Mouse (Mus musculus) hindbrain, embryonic 14.5 days (tissue): Measurements from ENCODE around the gene Gkn1. TPM values are rescaled to one million over a fixed set of nuclear protein-coding genes. Genes with fewer than 3 reads are reported as not detected.

Experiments
- ATAC-seq: fragments of 200-750 bp; cut with Nextera tagmentation; 2 replicates; pipeline ENCODE4 v1.8.0; 2017; ENCODE audit warnings: moderate number of reproducible peaks, mild to moderate bottlenecking, moderate TSS enrichment, moderate library complexity; ENCODE audit not compliant: low FRiP score
- DNase-seq: peaks from one replicate; pipeline ENCODE4 v3.0.0-alpha.2; 2015; ENCODE audit warnings: low spot score
- H3K27ac ChIP-seq: fragments of 300-500 bp; sonication (generic); 2 replicates; pipeline ENCODE4 v1.5.1; 2014; ENCODE audit warnings: mild to moderate bottlenecking, moderate library complexity
- H3K27me3 ChIP-seq: fragments of 300-500 bp; sonication (generic); 2 replicates; pipeline ENCODE4 v1.6.1; 2014; ENCODE audit warnings: mild to moderate bottlenecking, low read length, mixed read lengths; ENCODE audit not compliant: control insufficient read depth, insufficient read depth
- H3K36me3 ChIP-seq: fragments of 300-500 bp; sonication (generic); replicated peaks from 2 replicates; pipeline ENCODE4 v1.6.1; 2014; ENCODE audit not compliant: control insufficient read depth, insufficient read depth
- H3K4me1 ChIP-seq: fragments of 300-500 bp; sonication (generic); replicated peaks from 2 replicates; pipeline ENCODE4 v1.6.1; 2014; ENCODE audit warnings: antibody characterized with exemption, low read length, mixed read lengths; ENCODE audit not compliant: control insufficient read depth, insufficient read depth
- H3K4me2 ChIP-seq: fragments of 300-500 bp; sonication (generic); replicated peaks from 2 replicates; pipeline ENCODE4 v1.6.1; 2014; ENCODE audit warnings: mild to moderate bottlenecking, moderate library complexity
- H3K4me3 ChIP-seq: fragments of 300-500 bp; sonication (generic); replicated peaks from 2 replicates; pipeline ENCODE4 v1.5.1; 2014; ENCODE audit warnings: mild to moderate bottlenecking, low read length
- H3K9ac ChIP-seq: fragments of 300-500 bp; sonication (generic); 2 replicates; pipeline ENCODE4 v1.6.1; 2014
- H3K9me3 ChIP-seq: fragments of 300-500 bp; sonication (generic); 2 replicates; pipeline ENCODE4 v1.6.1; 2016; ENCODE audit warnings: low read length; ENCODE audit not compliant: control insufficient read depth
- WGBS: fragments of 180-500 bp; shearing (Covaris S2); extraction: QIAGEN DNeasy Blood & Tissue Kit; methylation state at CpG from one replicate; pipeline ENCODE4 v1.1.7; 2014; 5-methylcytosine and 5-hydroxymethylcytosine counted together
- polyA plus RNA-seq: library from polyadenylated mRNA; unstranded; fragments of >200 nt; fragmentation: Nextera tagmentation; extraction: Ambion mirVana; gene quantifications from 2 replicates; pipeline ENCODE4 v1.2.1, GENCODE M21; 2014

Gene Gkn1
- polyA plus RNA-seq, 1 experiment from 2014 or later = not detected

DNA sequence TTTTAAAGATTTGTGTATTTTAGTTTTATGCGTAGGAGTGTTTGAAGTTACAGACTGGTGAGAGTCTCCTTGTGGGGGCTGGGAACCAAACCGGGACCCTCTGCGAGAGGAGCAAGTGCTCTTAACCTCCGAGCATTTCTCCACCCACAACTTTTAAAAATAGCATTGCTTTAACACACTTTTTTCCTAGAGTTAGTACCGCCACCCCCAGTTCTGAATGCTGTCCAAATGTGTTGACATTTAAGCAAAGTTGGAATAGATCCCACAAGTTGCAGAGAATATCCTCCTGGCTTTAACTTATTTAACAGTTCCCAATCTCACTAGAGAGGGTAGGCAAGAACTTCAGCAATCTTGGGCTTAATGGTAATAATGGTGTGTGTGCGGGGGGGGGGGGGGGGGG lies 34.0 kb upstream of the Gkn1 start:
- 59% methylated on average over 5 of the region's 6 CpGs for WGBS
- Histone ChIP-seq H3K9me3 (no peaks in the 10 kb centered on the region), H3K36me3 (no peaks in the 10 kb centered on the region), H3K4me1 (peaks cover 4% of the 10 kb centered on the region; the same call in 1 of the 2 replicates), H3K27me3 (no peaks in the 10 kb centered on the region), H3K9ac (no peak overlapping the region), H3K4me2 (peak overlapping the region; percentile 65; the same call in 1 of the 2 replicates), H3K27ac (no peak overlapping the region), H3K4me3 (peak overlapping the region; percentile 35; the same call in 1 of the 2 replicates)
- no peak for ATAC-seq
- no peak for DNase-seq

DNA sequence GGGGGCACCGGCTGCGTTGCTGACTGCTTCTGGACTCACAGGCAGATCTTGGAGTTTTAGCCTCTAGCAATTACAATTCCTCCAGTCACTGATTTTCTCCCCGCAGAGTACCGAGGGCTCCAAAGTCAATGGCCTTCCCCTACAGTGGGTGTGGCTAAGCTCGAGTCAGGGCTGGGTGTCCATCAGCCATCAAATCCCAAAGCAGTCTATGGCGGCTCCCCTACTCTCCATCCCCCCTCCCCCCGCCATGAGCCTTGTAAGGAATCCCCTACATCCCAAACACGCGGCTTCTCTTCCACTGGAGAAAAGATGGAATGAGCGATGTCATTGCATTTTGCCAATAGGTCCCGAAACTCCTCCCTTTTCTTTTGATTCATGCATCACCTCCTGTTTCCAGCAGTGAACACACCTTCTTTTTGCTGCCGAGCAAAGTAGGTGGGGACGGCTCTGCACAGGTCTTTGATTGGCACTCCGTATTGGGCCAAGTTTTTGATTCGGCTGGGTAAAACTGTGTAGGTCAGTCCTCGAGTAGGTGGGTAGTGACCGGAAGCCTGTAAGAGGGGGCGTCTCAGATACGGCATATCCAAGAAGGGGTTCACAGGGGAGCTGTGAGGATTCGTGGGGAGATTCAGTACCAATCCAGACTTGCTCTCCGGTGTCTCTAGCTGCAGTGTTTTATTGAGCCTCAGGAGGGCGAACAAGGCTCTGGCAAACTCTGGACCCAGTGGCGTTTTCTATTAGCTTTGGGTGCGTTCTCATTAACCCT lies 33.4 kb upstream of the Gkn1 start:
- 10% methylated on average over 24 of the region's 24 CpGs for WGBS
- H3K27me3 ChIP-seq = no peaks in the 10 kb centered on the region
- H3K9ac ChIP-seq = peak overlapping the region; percentile 40
- peaks cover 4% of the 10 kb centered on the region; the same call in 1 of the 2 replicates for H3K4me1 ChIP-seq
- H3K4me3 ChIP-seq = peak overlapping the region; percentile 35
- H3K9me3 ChIP-seq = no peaks in the 10 kb centered on the region
- peak overlapping the region; percentile 65 for H3K4me2 ChIP-seq
- no peaks in the 10 kb centered on the region for H3K36me3 ChIP-seq
- ATAC-seq (no peak; the same call in 1 of the 2 replicates), DNase-seq (peak; percentile 57)
- no peak overlapping the region for H3K27ac ChIP-seq

DNA sequence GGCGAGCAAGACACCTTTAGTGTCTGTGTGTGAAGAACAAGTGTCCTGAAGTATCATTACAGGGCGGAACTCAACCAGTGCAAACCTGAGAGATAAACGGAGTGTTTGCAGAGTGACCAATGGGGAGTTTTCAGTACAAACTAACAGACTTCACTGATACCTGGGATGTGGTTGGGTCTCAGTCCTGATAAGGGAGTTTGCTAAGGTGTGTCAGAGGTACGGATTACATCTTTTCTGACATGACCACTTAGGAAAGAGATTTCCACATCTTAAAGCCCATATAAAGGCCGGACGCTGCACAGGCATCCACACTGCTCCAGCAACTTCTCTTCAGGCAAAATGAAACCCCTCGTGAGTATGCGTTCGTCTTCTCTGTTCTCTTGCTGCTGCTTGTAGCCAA lies 22.3 kb upstream of the Gkn1 start, which contains the start of gene Gkn2:
Gene Gkn2, plus strand, starts transcription at position 301 of the 400 bp plus-strand sequence.
- no peak within 1 kb of the TSS for H3K9ac ChIP-seq
- 94% methylated on average over 9 of the region's 9 CpGs for WGBS
- H3K36me3 ChIP-seq = no peaks in the 10 kb centered on the region
- H3K4me3 ChIP-seq = no peak within 1 kb of the TSS
- H3K27me3 ChIP-seq = no peaks in the 10 kb centered on the region
- no peak for ATAC-seq
- no peaks in the 10 kb centered on the region for H3K9me3 ChIP-seq
- no peak within 1 kb of the TSS for H3K4me2 ChIP-seq
- H3K4me1 ChIP-seq = no peaks in the 10 kb centered on the region
- DNase-seq = no peak
- H3K27ac ChIP-seq = no peak within 1 kb of the TSS

DNA sequence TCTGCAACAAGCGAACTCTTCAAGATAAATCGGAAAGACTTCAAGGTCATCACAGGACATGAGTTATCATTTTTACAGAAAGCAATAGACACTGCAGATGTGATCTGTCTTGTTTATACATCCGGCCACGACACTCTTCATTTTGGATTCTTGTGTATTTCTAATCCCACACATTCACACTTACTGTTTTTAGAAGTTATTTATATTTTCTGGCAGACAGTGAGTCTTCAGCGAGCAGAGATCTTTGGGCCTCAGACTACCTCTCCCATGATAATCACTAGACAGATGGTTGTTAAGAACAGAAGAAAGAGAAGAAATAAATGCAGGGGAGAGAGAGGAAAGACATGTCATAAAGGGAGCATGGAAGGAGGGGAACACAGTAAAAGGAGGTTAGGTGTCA lies 18.5 kb upstream of the Gkn1 start:
- no peaks in the 10 kb centered on the region for H3K36me3 ChIP-seq
- ATAC-seq = no peak
- H3K9ac ChIP-seq = no peak overlapping the region
- no peak overlapping the region for H3K4me3 ChIP-seq
- H3K4me2 ChIP-seq = no peak overlapping the region
- H3K4me1 ChIP-seq = no peaks in the 10 kb centered on the region
- DNase-seq = no peak
- no peaks in the 10 kb centered on the region for H3K9me3 ChIP-seq
- H3K27ac ChIP-seq = no peak overlapping the region
- WGBS = 93% methylated on average over 5 of the region's 5 CpGs
- H3K27me3 ChIP-seq = no peaks in the 10 kb centered on the region

DNA sequence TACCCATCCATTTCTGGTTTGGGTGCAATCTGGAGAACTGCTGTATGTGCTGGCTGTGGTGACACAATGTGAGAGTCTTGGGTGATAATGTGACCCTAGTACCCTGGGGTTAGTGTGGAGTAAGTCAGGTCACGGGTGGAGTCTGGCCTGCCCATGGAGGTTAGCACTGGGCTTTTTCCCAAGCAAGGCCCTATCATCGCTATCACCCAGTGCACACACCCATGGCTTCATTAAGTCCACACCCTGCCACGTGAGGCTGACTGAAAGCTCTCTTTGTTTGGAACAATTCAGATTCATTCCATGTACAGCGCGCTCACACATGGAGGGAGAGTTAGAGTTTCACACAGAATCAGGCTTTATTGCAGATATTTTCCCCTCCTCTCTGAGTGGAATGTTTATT lies 3.7 kb upstream of the Gkn1 start:
- 56% methylated on average over 5 of the region's 5 CpGs for WGBS
- H3K9ac ChIP-seq = no peak overlapping the region
- H3K4me3 ChIP-seq = no peak overlapping the region
- H3K27ac ChIP-seq = no peak overlapping the region
- H3K27me3 ChIP-seq = no peaks in the 10 kb centered on the region
- no peaks in the 10 kb centered on the region for H3K36me3 ChIP-seq
- DNase-seq (no peak), ATAC-seq (no peak)
- H3K4me2 ChIP-seq = no peak overlapping the region
- no peaks in the 10 kb centered on the region for H3K9me3 ChIP-seq
- no peaks in the 10 kb centered on the region for H3K4me1 ChIP-seq

DNA sequence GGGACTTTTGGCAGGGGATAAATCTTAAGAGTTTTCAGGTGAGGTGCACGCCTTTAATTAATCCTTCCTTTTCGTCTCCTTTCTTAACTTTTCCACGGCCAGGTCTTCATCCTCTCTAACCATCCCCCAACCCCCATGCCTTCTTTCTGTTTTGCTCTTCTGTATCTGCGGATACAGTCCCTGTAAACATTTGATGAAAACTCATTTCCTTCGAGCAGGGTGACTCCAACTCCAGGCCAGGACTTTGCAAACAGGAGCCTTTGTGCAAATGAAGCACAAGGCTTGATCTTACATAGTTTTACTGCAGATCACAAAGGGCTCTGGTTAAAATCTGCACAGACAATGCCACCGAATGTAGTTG lies 14.8 kb downstream of the Gkn1 start:
- DNase-seq (no peak), ATAC-seq (no peak)
- Histone ChIP-seq H3K27ac (no peak overlapping the region), H3K9me3 (no peaks in the 10 kb centered on the region), H3K4me1 (peaks cover 16% of the 10 kb centered on the region), H3K36me3 (no peaks in the 10 kb centered on the region), H3K4me2 (peak overlapping the region; percentile 80), H3K27me3 (no peaks in the 10 kb centered on the region), H3K4me3 (peak overlapping the region; percentile 57; the same call in 1 of the 2 replicates), H3K9ac (no peak overlapping the region)
- 35% methylated on average over 6 of the region's 6 CpGs for WGBS

DNA sequence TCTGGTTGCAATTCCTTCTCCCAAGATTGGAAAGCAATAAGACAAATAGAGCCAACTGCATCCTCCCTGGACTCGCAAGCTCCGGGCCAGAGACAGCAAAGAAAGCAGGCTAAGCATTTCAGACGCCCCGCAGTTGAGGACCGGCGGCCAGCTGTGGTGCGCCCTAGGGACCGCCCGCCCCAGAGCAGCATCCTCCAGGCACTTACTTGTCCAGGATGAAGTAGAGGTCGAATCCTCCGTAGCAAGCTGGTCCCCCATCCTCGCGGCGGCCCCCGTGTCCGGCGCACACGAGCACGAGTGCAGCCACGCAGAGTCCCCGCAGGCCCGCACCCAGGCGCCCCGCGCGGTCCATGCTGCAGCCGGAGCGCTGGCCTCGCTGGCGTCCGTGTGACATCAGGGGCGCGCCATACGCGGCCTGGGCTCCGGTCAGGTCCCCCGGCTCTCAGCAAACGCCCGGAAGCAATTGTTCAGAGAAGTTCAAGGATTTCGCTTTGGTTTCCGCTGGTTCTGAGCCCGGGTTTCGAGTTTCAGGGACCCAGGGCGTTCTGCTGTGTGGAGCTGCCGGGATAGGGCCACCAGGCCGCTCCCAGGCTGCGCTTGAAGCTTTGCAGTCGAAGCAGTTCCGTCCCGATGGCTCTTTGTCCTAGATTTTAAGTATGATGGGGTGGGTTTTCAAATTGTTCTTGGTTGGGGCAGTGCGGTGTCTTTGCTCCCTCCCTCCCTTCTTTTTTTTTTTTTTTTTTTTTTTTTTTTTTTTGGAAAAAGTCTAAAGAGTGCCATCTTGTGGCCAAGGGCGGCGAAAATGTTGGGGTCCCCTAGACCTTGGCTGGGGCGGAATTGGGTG lies 15.4 kb downstream of the Gkn1 start, which contains the start of gene Antxr1:
Gene Antxr1, minus strand, starts transcription at position 731 of the 844 bp plus-strand sequence.
- ATAC-seq (peak; percentile 78; the same call in 1 of the 2 replicates), DNase-seq (peak; percentile 70)
- peak within 1 kb of the TSS; percentile 57 for H3K4me3 ChIP-seq
- no peaks in the 10 kb centered on the region for H3K9me3 ChIP-seq
- peak within 1 kb of the TSS; percentile 73 for H3K9ac ChIP-seq
- peak within 1 kb of the TSS; percentile 80 for H3K4me2 ChIP-seq
- no peaks in the 10 kb centered on the region for H3K27me3 ChIP-seq
- no peaks in the 10 kb centered on the region for H3K36me3 ChIP-seq
- under 1% methylated on average over 54 of the region's 54 CpGs for WGBS
- peaks cover 16% of the 10 kb centered on the region for H3K4me1 ChIP-seq
- peak within 1 kb of the TSS; percentile 64 for H3K27ac ChIP-seq

DNA sequence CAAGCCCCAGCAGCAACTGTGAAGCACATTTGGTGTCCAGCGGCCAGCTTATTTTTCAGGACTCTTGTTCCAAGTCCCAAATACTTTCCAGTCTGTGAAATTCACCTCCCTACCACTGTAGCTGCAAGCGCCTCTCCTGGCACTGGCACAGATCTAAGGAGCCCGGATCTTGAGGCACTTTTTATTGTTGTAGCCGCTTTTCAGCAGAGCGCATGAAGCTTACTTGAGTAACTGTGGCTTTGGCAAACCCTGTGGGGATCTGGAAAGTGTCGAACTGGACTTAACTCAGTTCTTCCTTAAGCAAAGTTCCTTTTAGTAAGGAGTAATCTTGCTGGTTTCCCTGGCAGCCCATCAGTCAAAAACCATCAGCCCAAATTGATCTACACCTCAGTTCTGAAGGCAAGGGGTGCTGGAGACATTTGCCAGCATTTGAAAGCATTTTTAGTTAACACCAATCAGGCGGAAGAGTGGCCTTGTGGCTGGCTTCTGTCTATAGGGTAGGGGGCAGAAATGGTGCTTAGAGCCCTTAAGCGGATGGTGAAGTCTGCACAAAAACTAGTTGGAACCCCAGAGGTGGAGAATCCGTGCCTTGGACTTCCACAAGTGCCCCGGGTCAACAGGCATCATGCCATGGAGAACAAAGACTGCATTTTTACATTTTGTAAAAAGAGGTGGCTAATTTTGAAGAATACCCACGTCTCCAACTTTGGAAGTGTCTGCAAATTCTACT lies 16.2 kb downstream of the Gkn1 start:
- Histone ChIP-seq H3K27ac (no peak overlapping the region), H3K4me2 (peak overlapping the region; percentile 80), H3K9ac (peak overlapping the region; percentile 73), H3K4me3 (peak overlapping the region; percentile 57), H3K27me3 (no peaks in the 10 kb centered on the region), H3K4me1 (peaks cover 16% of the 10 kb centered on the region), H3K9me3 (no peaks in the 10 kb centered on the region), H3K36me3 (no peaks in the 10 kb centered on the region)
- 9% methylated on average over 11 of the region's 11 CpGs for WGBS
- DNase-seq (peak; percentile 71), ATAC-seq (no peak)

DNA sequence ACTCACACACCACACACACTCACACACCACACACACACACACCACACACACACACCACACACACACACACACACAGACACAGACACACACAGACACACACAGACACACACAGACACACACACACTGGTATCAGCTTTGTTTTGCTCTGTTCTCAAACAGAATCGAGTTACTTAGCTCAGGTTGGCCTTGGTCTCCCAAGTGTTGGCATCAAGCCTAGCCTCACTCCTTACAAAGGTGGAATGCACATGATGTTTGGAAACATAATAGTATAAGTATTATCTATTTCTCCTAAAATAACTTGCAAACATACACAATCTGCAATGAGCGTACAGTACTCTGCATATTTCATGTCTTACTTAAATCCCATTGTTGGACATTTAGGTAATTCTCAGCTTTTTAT lies 18.4 kb downstream of the Gkn1 start:
- ATAC-seq = no peak
- 76% methylated on average over 2 of the region's 2 CpGs for WGBS
- Histone ChIP-seq H3K9me3 (no peaks in the 10 kb centered on the region), H3K9ac (no peak overlapping the region), H3K4me2 (0 out of 2 replicates have a peak overlapping the region, but pooled peaks have one; percentile 80), H3K36me3 (no peaks in the 10 kb centered on the region), H3K27me3 (no peaks in the 10 kb centered on the region), H3K27ac (no peak overlapping the region), H3K4me3 (no peak overlapping the region), H3K4me1 (peaks cover 16% of the 10 kb centered on the region)
- DNase-seq = no peak
